Mouse (Mus musculus): ENCODE measurements around the gene 1700023F06Rik. TPM values are rescaled to one million over a fixed set of nuclear protein-coding genes. Genes with fewer than 3 reads are reported as not detected.
A peak's percentile ranks its signal among the peaks of the same experiment; 100 is the strongest.

The 1700023F06Rik gene
- polyA plus RNA-seq, 1 experiment: 0.51 TPM

GRCm38 (mm10) chr11:103173771-103174344 is 34.5 kb downstream of the 1700023F06Rik start:
- TF ChIP-seq CTCF (IDR thresholded peaks at IDR 0.05; ENCODE audit: extremely low read depth, insufficient read length, insufficient replicate concordance, low read depth, low read length) (no peak), POLR2A (IDR thresholded peaks at IDR 0.05; ENCODE audit: low read depth, low read length) (no peak)
- WGBS: 89% methylated on average over 11 of the region's 11 CpGs
- Histone ChIP-seq H3K4me3 (ENCODE audit: low read depth, low read length) (peak overlapping the region; percentile 22), H3K4me1 (ENCODE audit: control insufficient read depth, insufficient read depth, insufficient read length, low read length) (peaks cover 7% of the 10 kb centered on the region), H3K36me3 (ENCODE audit: control insufficient read depth, insufficient read depth, low read length) (no peaks in the 10 kb centered on the region), H3K27me3 (ENCODE audit: control insufficient read depth, insufficient read depth, low read length) (peaks cover 16% of the 10 kb centered on the region), H3K27ac (ENCODE audit: insufficient read depth, low read depth, low read length) (peak overlapping the region; percentile 29; the same call in 1 of the 2 replicates)

- peaks cover 7% of the 10 kb centered on the region for H3K4me1 ChIP-seq (ENCODE audit: control insufficient read depth, insufficient read depth, insufficient read length, low read length)
- 0 out of 2 replicates have a peak overlapping the region, but pooled peaks have one; percentile 22 for H3K4me3 ChIP-seq (ENCODE audit: low read depth, low read length)
- 73% methylated on average over 7 of the region's 7 CpGs for WGBS
- TF ChIP-seq CTCF (IDR thresholded peaks at IDR 0.05; ENCODE audit: extremely low read depth, insufficient read length, insufficient replicate concordance, low read depth, low read length) (no peak), POLR2A (IDR thresholded peaks at IDR 0.05; ENCODE audit: low read depth, low read length) (no peak)
- peaks cover 16% of the 10 kb centered on the region for H3K27me3 ChIP-seq (ENCODE audit: control insufficient read depth, insufficient read depth, low read length)
- H3K27ac ChIP-seq (ENCODE audit: insufficient read depth, low read depth, low read length): peak overlapping the region; percentile 29; the same call in 1 of the 2 replicates
- H3K36me3 ChIP-seq (ENCODE audit: control insufficient read depth, insufficient read depth, low read length): no peaks in the 10 kb centered on the region
Observed at GRCm38 (mm10) chr11:103173041-103173770, 35.2 kb downstream of the 1700023F06Rik start.

GRCm38 (mm10) chr11:103172392-103173040 is 35.8 kb downstream of the 1700023F06Rik start:
- Histone ChIP-seq H3K4me3 (ENCODE audit: low read depth, low read length) (peak overlapping the region; percentile 74), H3K27me3 (ENCODE audit: control insufficient read depth, insufficient read depth, low read length) (peaks cover 16% of the 10 kb centered on the region), H3K36me3 (ENCODE audit: control insufficient read depth, insufficient read depth, low read length) (no peaks in the 10 kb centered on the region), H3K27ac (ENCODE audit: insufficient read depth, low read depth, low read length) (no peak overlapping the region), H3K4me1 (ENCODE audit: control insufficient read depth, insufficient read depth, insufficient read length, low read length) (peaks cover 7% of the 10 kb centered on the region)
- WGBS: 61% methylated on average over 6 of the region's 6 CpGs
- TF ChIP-seq CTCF (IDR thresholded peaks at IDR 0.05; ENCODE audit: extremely low read depth, insufficient read length, insufficient replicate concordance, low read depth, low read length) (no peak), POLR2A (IDR thresholded peaks at IDR 0.05; ENCODE audit: low read depth, low read length) (no peak)

- WGBS: 57% methylated on average over 9 of the region's 9 CpGs
- peak overlapping the region; percentile 10; the same call in 1 of the 2 replicates for H3K27ac ChIP-seq (ENCODE audit: insufficient read depth, low read depth, low read length)
- peak overlapping the region; percentile 74 for H3K4me3 ChIP-seq (ENCODE audit: low read depth, low read length)
- TF ChIP-seq POLR2A (IDR thresholded peaks at IDR 0.05; ENCODE audit: low read depth, low read length): no peak
- TF ChIP-seq CTCF (IDR thresholded peaks at IDR 0.05; ENCODE audit: extremely low read depth, insufficient read length, insufficient replicate concordance, low read depth, low read length): no peak
- H3K4me1 ChIP-seq (ENCODE audit: control insufficient read depth, insufficient read depth, insufficient read length, low read length): peaks cover 7% of the 10 kb centered on the region
- H3K27me3 ChIP-seq (ENCODE audit: control insufficient read depth, insufficient read depth, low read length): peaks cover 16% of the 10 kb centered on the region
- no peaks in the 10 kb centered on the region for H3K36me3 ChIP-seq (ENCODE audit: control insufficient read depth, insufficient read depth, low read length)
Observed at GRCm38 (mm10) chr11:103171703-103172391, 36.5 kb downstream of the 1700023F06Rik start.

- H3K27ac ChIP-seq (ENCODE audit: insufficient read depth, low read depth, low read length): peak overlapping the region; percentile 70
- WGBS: 3% methylated on average over 23 of the region's 23 CpGs
Observed at GRCm38 (mm10) chr11:103171286-103171620, 37.1 kb downstream of the 1700023F06Rik start.

GRCm38 (mm10) chr11:103170494-103171285 is 37.7 kb downstream of the 1700023F06Rik start, which contains the start of gene Fmnl1:
Gene Fmnl1 (plus strand): TSS chr11:103171107.
- peaks cover 7% of the 10 kb centered on the region for H3K4me1 ChIP-seq (ENCODE audit: control insufficient read depth, insufficient read depth, insufficient read length, low read length)
- H3K27me3 ChIP-seq (ENCODE audit: control insufficient read depth, insufficient read depth, low read length): peaks cover 16% of the 10 kb centered on the region
- no peak for TF ChIP-seq CTCF (IDR thresholded peaks at IDR 0.05; ENCODE audit: extremely low read depth, insufficient read length, insufficient replicate concordance, low read depth, low read length)
- peak; percentile 36; the same call in 1 of the 2 replicates for TF ChIP-seq POLR2A (IDR thresholded peaks at IDR 0.05; ENCODE audit: low read depth, low read length)
- no peaks in the 10 kb centered on the region for H3K36me3 ChIP-seq (ENCODE audit: control insufficient read depth, insufficient read depth, low read length)
- peak within 1 kb of the TSS; percentile 74 for H3K4me3 ChIP-seq (ENCODE audit: low read depth, low read length)
- H3K27ac ChIP-seq (ENCODE audit: insufficient read depth, low read depth, low read length): peak within 1 kb of the TSS; percentile 70
- 4% methylated on average over 60 of the region's 84 CpGs for WGBS

More at GRCm38 (mm10) chr11:103171286-103171620, 37.1 kb downstream of the 1700023F06Rik start:
- Histone ChIP-seq H3K36me3 (ENCODE audit: control insufficient read depth, insufficient read depth, low read length) (no peaks in the 10 kb centered on the region), H3K4me3 (ENCODE audit: low read depth, low read length) (peak overlapping the region; percentile 74), H3K4me1 (ENCODE audit: control insufficient read depth, insufficient read depth, insufficient read length, low read length) (peaks cover 7% of the 10 kb centered on the region), H3K27me3 (ENCODE audit: control insufficient read depth, insufficient read depth, low read length) (peaks cover 16% of the 10 kb centered on the region)
- no peak for TF ChIP-seq POLR2A (IDR thresholded peaks at IDR 0.05; ENCODE audit: low read depth, low read length)
- no peak for TF ChIP-seq CTCF (IDR thresholded peaks at IDR 0.05; ENCODE audit: extremely low read depth, insufficient read length, insufficient replicate concordance, low read depth, low read length)
